Mouse (Mus musculus) ES-E14 (cell line): ENCODE data around the gene Bcl10. TPM values are rescaled to one million over a fixed set of nuclear protein-coding genes. Genes with fewer than 3 reads are reported as not detected.

ENCODE experiments used
- DNase-seq: peaks from one replicate; pipeline ENCODE4 v3.0.0-alpha.2; 2013; ENCODE audit warnings: low read depth, low spot score
- H3K27ac ChIP-seq: 2 replicates; pipeline ENCODE4 v1.5.1; 2012; ENCODE audit warnings: low read depth, mild to moderate bottlenecking, low read length, moderate library complexity, mixed read lengths; ENCODE audit not compliant: poor library complexity, insufficient read depth, severe bottlenecking
- H3K36me3 ChIP-seq: 2 replicates; pipeline ENCODE4 v1.6.1; 2012; ENCODE audit warnings: mild to moderate bottlenecking, low read length, moderate library complexity, mixed read lengths; ENCODE audit not compliant: control insufficient read depth, poor library complexity, insufficient read depth, severe bottlenecking
- H3K4me1 ChIP-seq, 2 experiments: fragments of 150-350 bp in 1 of 2; sonication (generic) in 1 of 2; 2 replicates each; pipeline ENCODE4 v1.6.1; 2012; ENCODE audit warnings: low read length in 2 of 2, mild to moderate bottlenecking in 1 of 2, mixed read lengths in 1 of 2; ENCODE audit not compliant: control insufficient read depth in 2 of 2, insufficient read depth in 2 of 2, poor library complexity in 1 of 2
- H3K4me3 ChIP-seq, 2 experiments: fragments of 150-350 bp in 1 of 2; sonication (generic) in 1 of 2; 2 replicates each; pipeline ENCODE4 v1.5.1; 2012; ENCODE audit warnings: low read length in 2 of 2, low read depth in 1 of 2, mild to moderate bottlenecking in 1 of 2, mixed read lengths in 1 of 2; ENCODE audit not compliant: insufficient read depth in 1 of 2, poor library complexity in 1 of 2, severe bottlenecking in 1 of 2
- H3K9ac ChIP-seq: 2 replicates; pipeline ENCODE4 v1.6.1; 2012; ENCODE audit warnings: low read depth, mild to moderate bottlenecking, low read length, mixed read lengths; ENCODE audit not compliant: poor library complexity, insufficient read depth, severe bottlenecking
- H3K9me3 ChIP-seq: fragments of 150-350 bp; sonication (generic); 2 replicates; pipeline ENCODE4 v1.6.1; 2012; ENCODE audit warnings: low read depth, mild to moderate bottlenecking, low read length; ENCODE audit not compliant: control insufficient read depth, insufficient read depth
- CHD2 ChIP-seq: IDR thresholded peaks from 2 replicates; pipeline ENCODE4 v1.6.1; 2014; ENCODE audit warnings: mild to moderate bottlenecking, low read depth, low read length, inconsistent platforms
- HCFC1 ChIP-seq: IDR thresholded peaks from 2 replicates; pipeline ENCODE4 v1.6.1; 2012; ENCODE audit warnings: low read length, inconsistent platforms, borderline replicate concordance; ENCODE audit not compliant: insufficient read depth
- MAFK ChIP-seq: IDR thresholded peaks from 2 replicates; pipeline ENCODE4 v1.6.1; 2014; ENCODE audit warnings: mild to moderate bottlenecking, low read depth, low read length, inconsistent platforms; ENCODE audit not compliant: insufficient read depth
- ZC3H11A ChIP-seq: IDR thresholded peaks from 2 replicates; pipeline ENCODE4 v1.6.1; 2012; ENCODE audit warnings: low read depth, mild to moderate bottlenecking, inconsistent platforms, low read length, borderline replicate concordance
- ZNF384 ChIP-seq: IDR thresholded peaks from 2 replicates; pipeline ENCODE4 v1.6.1; 2012; ENCODE audit warnings: low read depth, low read length, inconsistent platforms
- in situ Hi-C, 2 experiments: fragments of 600-800 bp; cut with MboI; formaldehyde crosslinking; loops; one replicate each; pipeline ENCODE4 v1.15.1; 2025; ENCODE audit warnings: low sequenced_read_pairs in 2 of 2, inconsistent platforms in 1 of 2; ENCODE audit not compliant: unreplicated experiment in 2 of 2
- total RNA-seq: library from RNA; depleted of rRNA; stranded (reverse); fragments of 300-350 nt; gene quantifications from 2 replicates; pipeline ENCODE4 v1.2.3, GENCODE M21; 2012

Gene Bcl10
- total RNA-seq, 1 experiment, result 27.8 TPM

DNA sequence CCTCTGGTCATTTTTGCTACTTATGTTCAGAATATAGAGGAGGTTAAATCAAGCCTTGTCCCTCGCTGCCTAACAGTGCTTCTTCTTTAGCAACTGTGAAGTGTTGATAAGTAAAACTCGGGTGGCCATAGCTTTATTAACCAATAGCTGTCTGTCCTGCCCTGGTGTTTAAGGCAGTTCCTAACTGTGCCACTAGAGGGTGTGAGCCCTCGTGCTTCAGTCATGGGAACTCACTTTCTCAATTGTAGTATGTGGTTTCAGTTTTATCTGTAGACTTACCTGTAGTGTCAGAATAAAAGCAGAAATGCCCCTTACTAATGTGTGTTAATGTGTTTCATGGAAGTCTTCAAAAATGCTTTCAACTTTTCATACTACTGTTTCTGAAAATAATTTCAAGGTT lies 19.4 kb downstream of the Bcl10 start:
- peaks cover 10% of the 10 kb centered on the region for H3K36me3 ChIP-seq
- no peak overlapping the region for H3K27ac ChIP-seq
- no peak overlapping the region for H3K9ac ChIP-seq
- no peak overlapping the region for H3K4me3 ChIP-seq
- no peak for TF ChIP-seq CHD2
- TF ChIP-seq ZC3H11A, result no peak
- TF ChIP-seq MAFK, result no peak
- no peak for TF ChIP-seq HCFC1
- TF ChIP-seq ZNF384, result no peak
- in situ Hi-C loops, result loop anchor here in 1 of 2 experiments (10.0 kb wide), 1 partner anchor 113 kb away; no protein-coding TSS in a partner anchor
- H3K9me3 ChIP-seq, result no peaks in the 10 kb centered on the region
- peaks cover 0 to 6% of the 10 kb centered on the region in 2 experiments; a peak in 2 of 4 replicates for H3K4me1 ChIP-seq
- peak; percentile 70 for DNase-seq

DNA sequence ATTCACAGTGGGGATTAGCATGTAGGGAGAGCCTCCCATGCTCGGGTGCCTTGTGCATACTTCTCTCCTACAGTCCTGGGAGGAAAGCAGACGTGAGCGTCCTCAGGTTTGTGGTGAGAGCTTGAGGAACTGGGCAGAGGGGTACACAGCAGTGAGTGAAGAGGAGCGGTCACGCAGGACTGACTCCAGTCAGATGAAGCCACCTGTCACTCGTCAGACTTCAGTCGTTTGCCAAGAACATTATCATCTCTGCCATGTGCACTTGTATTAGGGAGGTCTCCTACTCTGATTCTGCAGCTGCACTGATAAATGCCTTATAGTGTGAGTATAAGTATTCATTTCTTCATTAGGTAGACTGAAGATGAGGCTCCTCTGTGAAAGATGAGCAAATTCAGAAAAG lies 21.7 kb downstream of the Bcl10 start:
- Histone ChIP-seq H3K27ac (no peak overlapping the region), H3K36me3 (peaks cover 10% of the 10 kb centered on the region), H3K9ac (no peak overlapping the region), H3K4me3 (no peak overlapping the region), H3K9me3 (no peaks in the 10 kb centered on the region), H3K4me1 (peaks cover 0 to 6% of the 10 kb centered on the region in 2 experiments; a peak in 2 of 4 replicates)
- in situ Hi-C loops, result loop anchor here in 1 of 2 experiments (10.0 kb wide), 1 partner anchor 110 kb away; no protein-coding TSS in a partner anchor
- no peak for TF ChIP-seq MAFK
- no peak for TF ChIP-seq ZC3H11A
- no peak for TF ChIP-seq ZNF384
- no peak for TF ChIP-seq CHD2
- TF ChIP-seq HCFC1, result no peak
- no peak for DNase-seq

DNA sequence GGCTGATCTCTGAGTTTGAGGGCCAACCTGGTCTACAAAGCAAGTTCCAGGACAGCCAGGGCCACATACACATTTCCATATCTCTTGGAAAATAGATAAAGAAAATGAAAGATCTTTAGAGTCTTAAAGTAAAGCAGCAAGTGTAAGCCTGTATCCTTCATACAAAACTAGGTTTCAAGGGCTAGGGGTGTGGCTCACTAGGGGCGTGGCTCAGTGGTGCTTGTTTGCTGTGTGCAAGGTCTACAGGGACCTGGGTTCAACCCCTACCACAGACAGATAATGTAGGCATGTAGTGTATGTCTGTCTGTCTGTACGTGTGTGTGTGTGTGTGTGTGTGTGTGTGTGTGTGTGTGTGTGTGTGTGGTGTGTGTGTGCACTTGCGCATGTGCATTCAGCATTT lies 23.3 kb downstream of the Bcl10 start:
- DNase-seq, result no peak
- Histone ChIP-seq H3K36me3 (peaks cover 10% of the 10 kb centered on the region), H3K9me3 (no peaks in the 10 kb centered on the region), H3K9ac (no peak overlapping the region), H3K4me3 (no peak overlapping the region), H3K27ac (no peak overlapping the region), H3K4me1 (peaks cover 0 to 1% of the 10 kb centered on the region in 2 experiments; a peak in 1 of 4 replicates)
- in situ Hi-C loops, result loop anchor here in 1 of 2 experiments (5.0 to 10.0 kb wide), 2 partner anchors 109 to 231 kb away; no protein-coding TSS in a partner anchor
- TF ChIP-seq CHD2 (no peak), HCFC1 (no peak), ZNF384 (no peak), MAFK (no peak), ZC3H11A (no peak)

DNA sequence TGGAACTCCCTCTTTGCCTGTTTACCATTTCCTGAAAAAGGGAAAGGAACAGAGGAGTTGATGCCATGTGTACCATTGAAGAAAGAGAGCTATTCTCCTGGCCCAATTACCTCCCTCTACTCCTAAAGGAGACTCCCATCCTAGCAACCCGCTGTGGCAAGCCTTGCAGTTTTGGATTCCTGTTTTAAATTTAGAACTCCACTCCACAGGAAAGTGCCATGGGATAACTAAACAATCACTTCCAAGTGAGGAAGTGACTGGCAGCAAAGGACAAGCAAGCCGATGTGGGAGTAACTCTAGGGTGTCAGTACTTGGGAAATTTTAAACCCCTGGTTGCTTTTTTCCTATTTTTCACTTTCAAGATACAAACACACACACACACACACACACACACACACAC lies 24.1 kb downstream of the Bcl10 start:
- no peak for TF ChIP-seq MAFK
- no peak for TF ChIP-seq CHD2
- TF ChIP-seq HCFC1, result no peak
- Histone ChIP-seq H3K9me3 (no peaks in the 10 kb centered on the region), H3K27ac (no peak overlapping the region), H3K36me3 (peaks cover 7% of the 10 kb centered on the region), H3K4me3 (no peak overlapping the region), H3K9ac (no peak overlapping the region), H3K4me1 (peaks cover 0 to 1% of the 10 kb centered on the region in 2 experiments; a peak in 1 of 4 replicates)
- in situ Hi-C loops, result loop anchor here in 1 of 2 experiments (5.0 to 10.0 kb wide), 2 partner anchors 108 to 231 kb away; no protein-coding TSS in a partner anchor
- no peak for DNase-seq
